Mouse (Mus musculus): ENCODE data around the gene Shkbp1. TPM values are rescaled to one million over a fixed set of nuclear protein-coding genes. Genes with fewer than 3 reads are reported as not detected.

The Shkbp1 gene
- total RNA-seq, 2 experiments from 2014 or later: 23.2 to 40.3 TPM

- H3K4me3 ChIP-seq: peak overlapping the region; percentile 39; the same call in 1 of the 2 replicates
- intact Hi-C loops (cut with DNase I): loop anchor here (10.0 kb wide), 1 partner anchor 353 kb away; the partner anchor contains the start of gene Zfp607b
These were observed 24.3 kb downstream of the Shkbp1 start for GRCm38 (mm10) chr7:27331541-27331851.

GRCm38 (mm10) chr7:27330709-27331540 is 24.9 kb downstream of the Shkbp1 start:
- intact Hi-C loops (cut with DNase I): loop anchor here (10.0 kb wide), 1 partner anchor 354 kb away; the partner anchor contains the start of gene Zfp607b
- H3K4me3 ChIP-seq: peak overlapping the region; percentile 39
- TF ChIP-seq CTCF (IDR thresholded peaks at IDR 0.05): no peak
- peak; percentile 64 to 70 for DNase-seq (ENCODE audit: extremely low spot score in 1 of 2, low spot score in 2 of 2)
- peak overlapping the region; percentile 64 for H3K27ac ChIP-seq

More at GRCm38 (mm10) chr7:27331541-27331851, 24.3 kb downstream of the Shkbp1 start:
- no peak for DNase-seq (ENCODE audit: extremely low spot score in 1 of 2, low spot score in 2 of 2)
- TF ChIP-seq CTCF (IDR thresholded peaks at IDR 0.05): no peak
- peak overlapping the region; percentile 64 for H3K27ac ChIP-seq

- DNase-seq (ENCODE audit: extremely low spot score in 1 of 2, low spot score in 2 of 2): no peak
- Histone ChIP-seq H3K27ac (no peak overlapping the region), H3K4me3 (peak overlapping the region; percentile 39)
- intact Hi-C loops (cut with DNase I): loop anchor here (2.0 to 10.0 kb wide), 2 partner anchors 27 to 355 kb away; partner anchors contain the start of gene Zfp607b
- no peak for TF ChIP-seq CTCF (IDR thresholded peaks at IDR 0.05)
These were observed 25.8 kb downstream of the Shkbp1 start for GRCm38 (mm10) chr7:27329981-27330380.

DNA sequence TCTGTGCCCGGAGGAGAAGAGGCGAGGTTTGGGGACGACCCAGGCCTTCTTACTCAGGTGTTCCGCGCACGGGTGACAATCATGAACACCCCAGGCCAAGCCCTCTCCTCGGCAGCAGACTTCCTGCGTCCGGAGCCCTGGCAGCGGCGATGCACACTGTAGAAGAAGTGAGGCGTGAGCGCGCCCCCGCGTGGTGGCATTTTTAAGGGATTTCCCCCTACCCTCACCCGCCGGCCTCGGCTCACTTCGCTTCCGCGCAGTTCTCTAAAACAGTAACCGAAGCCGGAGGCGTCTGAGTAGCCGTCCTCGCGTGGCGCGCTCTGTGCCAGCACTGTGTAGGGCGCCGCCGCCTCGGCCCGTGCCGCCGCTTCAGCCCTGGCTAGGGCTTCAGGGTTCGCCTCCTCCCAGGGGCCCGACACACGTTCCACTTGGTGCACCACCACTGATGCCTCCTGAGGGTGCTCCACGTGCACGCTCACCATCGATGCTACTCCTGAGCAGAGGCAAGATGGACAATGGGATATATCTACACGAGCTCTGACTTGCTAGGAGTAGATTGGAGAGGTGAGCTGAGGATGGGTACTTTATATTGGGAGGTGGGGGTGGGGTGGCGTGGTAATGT is 26.4 kb downstream of the Shkbp1 start:
- TF ChIP-seq CTCF (IDR thresholded peaks at IDR 0.05): peak; percentile 68
- intact Hi-C loops (cut with DNase I): loop anchor here (2.0 kb wide), 1 partner anchor 27 kb away; no protein-coding TSS in a partner anchor
- peak; percentile 74 to 78 for DNase-seq (ENCODE audit: extremely low spot score in 1 of 2, low spot score in 2 of 2)
- Histone ChIP-seq H3K27ac (no peak overlapping the region), H3K4me3 (peak overlapping the region; percentile 28)

- no peak for DNase-seq (ENCODE audit: extremely low spot score in 1 of 2, low spot score in 2 of 2)
- intact Hi-C loops (cut with DNase I): loop anchor here (2.0 kb wide), 1 partner anchor 26 kb away; no protein-coding TSS in a partner anchor
- Histone ChIP-seq H3K4me3 (no peak overlapping the region), H3K27ac (no peak overlapping the region)
- no peak for TF ChIP-seq CTCF (IDR thresholded peaks at IDR 0.05)
These were observed 27.2 kb downstream of the Shkbp1 start for GRCm38 (mm10) chr7:27328648-27329047.

- Histone ChIP-seq H3K4me3 (no peak overlapping the region), H3K27ac (no peak overlapping the region)
- intact Hi-C loops (cut with DNase I): loop anchor here (2.0 kb wide), 1 partner anchor 25 kb away; no protein-coding TSS in a partner anchor
- TF ChIP-seq CTCF (IDR thresholded peaks at IDR 0.05): no peak
- DNase-seq (ENCODE audit: extremely low spot score in 1 of 2, low spot score in 2 of 2): no peak
These were observed 27.7 kb downstream of the Shkbp1 start for GRCm38 (mm10) chr7:27328161-27328560.

DNA sequence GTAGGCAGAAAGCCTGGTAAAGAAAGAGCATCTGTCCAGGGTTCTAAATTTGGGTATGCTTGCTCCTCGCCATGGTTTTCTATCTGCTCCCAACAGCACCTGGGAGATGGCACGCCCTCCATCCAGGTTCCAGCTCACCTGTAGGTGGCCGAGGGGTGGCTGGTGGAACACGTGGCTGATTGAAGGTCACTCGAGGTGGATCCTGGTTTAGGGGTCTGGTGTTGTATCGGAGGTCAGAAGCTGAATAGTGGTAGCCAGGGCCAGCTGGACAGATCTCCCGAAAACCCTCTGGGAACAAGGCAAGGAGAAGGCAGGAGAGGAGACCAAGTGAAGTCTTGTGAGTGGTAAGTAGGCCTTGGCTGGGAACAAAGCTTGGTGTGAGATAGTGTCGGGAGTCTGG is 28.3 kb downstream of the Shkbp1 start:
- H3K4me3 ChIP-seq: no peak overlapping the region
- intact Hi-C loops (cut with DNase I): no loop called here
- no peak for TF ChIP-seq CTCF (IDR thresholded peaks at IDR 0.05)
- DNase-seq (ENCODE audit: extremely low spot score in 1 of 2, low spot score in 2 of 2): no peak
- no peak overlapping the region for H3K27ac ChIP-seq

GRCm38 (mm10) chr7:27326101-27326880 is 29.5 kb downstream of the Shkbp1 start:
- Histone ChIP-seq H3K4me3 (no peak overlapping the region), H3K27ac (no peak overlapping the region)
- no peak for TF ChIP-seq CTCF (IDR thresholded peaks at IDR 0.05)
- intact Hi-C loops (cut with DNase I): no loop called here
- DNase-seq (ENCODE audit: extremely low spot score in 1 of 2, low spot score in 2 of 2): no peak

DNA sequence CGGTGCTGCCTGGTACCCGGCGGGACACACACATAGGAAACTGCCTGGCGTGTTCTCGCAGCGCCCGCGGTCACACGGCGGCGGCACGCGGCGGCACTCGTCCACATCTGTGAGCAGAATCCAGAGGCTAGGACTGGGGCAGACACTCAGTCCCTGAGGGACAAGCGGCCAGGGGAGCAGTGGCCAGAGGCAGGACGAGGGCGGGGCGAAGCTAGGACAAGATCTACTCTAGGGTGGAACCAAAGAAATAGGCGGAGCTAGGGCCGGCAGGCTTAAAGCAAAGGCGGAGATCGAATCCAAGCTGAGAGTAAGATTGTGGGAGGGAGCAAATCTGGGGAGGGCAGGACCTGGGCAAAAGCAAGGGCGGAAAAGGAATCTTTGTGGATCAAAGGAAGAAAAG is 30.1 kb downstream of the Shkbp1 start:
- DNase-seq (ENCODE audit: extremely low spot score in 1 of 2, low spot score in 2 of 2): no peak
- H3K27ac ChIP-seq: no peak overlapping the region
- H3K4me3 ChIP-seq: no peak overlapping the region
- intact Hi-C loops (cut with DNase I): no loop called here
- TF ChIP-seq CTCF (IDR thresholded peaks at IDR 0.05): no peak

GRCm38 (mm10) chr7:27324928-27325327 is 30.9 kb downstream of the Shkbp1 start:
- TF ChIP-seq CTCF (IDR thresholded peaks at IDR 0.05): no peak
- Histone ChIP-seq H3K4me3 (no peak overlapping the region), H3K27ac (no peak overlapping the region)
- DNase-seq (ENCODE audit: extremely low spot score in 1 of 2, low spot score in 2 of 2): no peak
- intact Hi-C loops (cut with DNase I): no loop called here

GRCm38 (mm10) chr7:27324161-27324560 is 31.7 kb downstream of the Shkbp1 start:
- no peak for DNase-seq (ENCODE audit: extremely low spot score in 1 of 2, low spot score in 2 of 2)
- intact Hi-C loops (cut with DNase I): no loop called here
- TF ChIP-seq CTCF (IDR thresholded peaks at IDR 0.05): no peak
- no peak overlapping the region for H3K27ac ChIP-seq
- H3K4me3 ChIP-seq: no peak overlapping the region

Measured in left cerebral cortex, adult 2 months (tissue).